Mouse (Mus musculus): ENCODE data around the gene Lrig3. TPM values are rescaled to one million over a fixed set of nuclear protein-coding genes. Genes with fewer than 3 reads are reported as not detected.
A peak's percentile ranks its signal among the peaks of the same experiment; 100 is the strongest.

Lrig3 gene
- polyA plus RNA-seq, 1 experiment: 2.7 TPM

DNA sequence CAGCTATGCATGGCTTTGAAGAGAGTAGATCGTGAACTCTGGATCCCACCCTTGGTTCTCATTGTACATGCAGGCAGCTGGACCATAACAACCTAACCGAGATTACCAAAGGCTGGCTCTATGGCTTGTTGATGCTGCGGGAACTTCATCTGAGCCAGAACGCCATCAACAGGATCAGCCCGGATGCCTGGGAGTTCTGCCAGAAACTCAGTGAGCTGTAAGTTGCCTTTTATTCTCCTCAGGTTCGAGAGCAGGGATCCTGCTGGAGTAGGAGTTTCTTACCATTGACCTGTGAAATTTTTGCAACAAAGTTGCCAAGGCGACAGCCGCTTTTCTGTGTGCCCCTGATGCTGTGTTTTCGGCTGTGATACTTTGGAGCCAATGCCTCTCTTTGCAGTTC is 31.0 kb downstream of the Lrig3 start:
- peak in 1 of 2 experiments; percentile 40 for DNase-seq (ENCODE audit: extremely low spot score in 1 of 2, low spot score in 1 of 2)

DNA sequence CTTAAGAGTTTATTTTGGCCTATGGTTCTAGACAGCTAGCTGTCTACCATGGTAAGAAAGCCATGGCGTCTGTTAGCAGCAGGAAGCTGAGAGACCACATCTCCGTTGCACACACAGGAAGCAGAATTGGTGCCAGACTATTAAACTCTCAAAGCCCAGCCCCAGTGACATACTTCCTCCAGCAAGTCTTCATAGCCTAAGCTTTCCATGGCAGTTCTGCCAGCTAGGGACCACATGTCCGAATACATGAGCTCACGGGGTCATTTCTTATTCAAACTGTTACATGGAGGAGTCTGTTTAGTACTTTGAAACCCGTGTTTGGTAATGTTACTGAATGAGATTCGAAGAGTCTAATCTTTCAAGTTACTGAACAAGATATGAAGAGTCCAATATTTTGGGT is 33.6 kb downstream of the Lrig3 start:
- DNase-seq (ENCODE audit: extremely low spot score in 1 of 2, low spot score in 1 of 2): no peak

DNA sequence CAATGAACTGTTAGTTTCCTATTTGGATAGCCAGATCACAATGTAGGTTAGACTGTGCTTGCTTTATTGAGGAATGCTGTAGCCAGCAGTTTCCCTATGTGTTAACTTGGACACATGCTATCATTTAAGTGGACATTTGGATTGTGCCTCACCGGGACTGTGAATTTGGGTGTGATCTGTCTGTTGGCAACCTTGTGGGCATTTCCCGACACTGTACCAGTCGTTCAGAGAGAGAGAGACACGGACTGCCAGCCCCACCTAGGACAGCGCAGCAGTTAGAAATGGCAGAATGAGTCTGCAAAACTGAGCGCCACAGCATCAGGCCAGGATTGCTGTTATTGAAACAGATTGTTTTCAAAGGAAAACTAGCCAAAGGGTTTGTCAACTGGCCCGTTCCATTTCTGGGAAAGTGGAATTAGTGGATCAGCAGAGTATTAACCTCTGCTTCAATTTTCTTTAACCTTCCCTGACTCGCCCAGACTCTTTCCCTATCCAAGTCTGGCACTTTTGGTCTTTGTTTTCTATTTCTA is 35.0 kb downstream of the Lrig3 start:
- DNase-seq (ENCODE audit: extremely low spot score in 1 of 2, low spot score in 1 of 2): no peak

DNA sequence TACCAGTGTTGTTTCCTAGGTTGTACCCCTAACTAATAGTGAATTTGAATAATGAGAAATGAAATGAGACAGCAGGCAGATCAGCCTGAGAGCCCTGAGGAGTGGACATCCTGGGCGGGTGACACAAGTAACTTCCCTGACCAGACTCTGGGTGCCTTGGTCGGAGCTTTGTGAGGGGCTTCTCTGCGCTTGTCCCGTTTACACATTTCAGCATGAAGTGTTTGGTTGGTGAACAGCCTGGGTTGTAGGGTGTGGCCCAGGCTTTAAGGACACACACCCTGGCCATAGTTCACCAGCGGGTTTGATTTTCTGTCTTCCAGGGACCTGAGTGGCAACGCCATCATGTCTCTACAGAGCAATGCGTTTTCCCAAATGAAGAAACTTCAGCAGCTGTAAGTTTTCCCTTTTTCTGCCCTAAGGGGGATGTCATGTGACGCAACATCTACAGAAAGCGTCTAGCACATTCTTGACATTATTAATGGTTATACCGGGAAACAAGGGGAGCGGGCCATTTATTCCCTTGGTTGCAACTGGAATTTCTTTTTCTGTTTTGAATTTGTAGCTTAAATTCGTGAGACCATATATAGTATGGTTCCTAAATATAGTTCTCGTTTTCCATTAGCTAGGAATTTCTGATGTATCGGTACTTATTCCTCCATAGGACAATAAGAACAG is 36.2 kb downstream of the Lrig3 start:
- DNase-seq (ENCODE audit: extremely low spot score in 1 of 2, low spot score in 1 of 2): no peak

DNA sequence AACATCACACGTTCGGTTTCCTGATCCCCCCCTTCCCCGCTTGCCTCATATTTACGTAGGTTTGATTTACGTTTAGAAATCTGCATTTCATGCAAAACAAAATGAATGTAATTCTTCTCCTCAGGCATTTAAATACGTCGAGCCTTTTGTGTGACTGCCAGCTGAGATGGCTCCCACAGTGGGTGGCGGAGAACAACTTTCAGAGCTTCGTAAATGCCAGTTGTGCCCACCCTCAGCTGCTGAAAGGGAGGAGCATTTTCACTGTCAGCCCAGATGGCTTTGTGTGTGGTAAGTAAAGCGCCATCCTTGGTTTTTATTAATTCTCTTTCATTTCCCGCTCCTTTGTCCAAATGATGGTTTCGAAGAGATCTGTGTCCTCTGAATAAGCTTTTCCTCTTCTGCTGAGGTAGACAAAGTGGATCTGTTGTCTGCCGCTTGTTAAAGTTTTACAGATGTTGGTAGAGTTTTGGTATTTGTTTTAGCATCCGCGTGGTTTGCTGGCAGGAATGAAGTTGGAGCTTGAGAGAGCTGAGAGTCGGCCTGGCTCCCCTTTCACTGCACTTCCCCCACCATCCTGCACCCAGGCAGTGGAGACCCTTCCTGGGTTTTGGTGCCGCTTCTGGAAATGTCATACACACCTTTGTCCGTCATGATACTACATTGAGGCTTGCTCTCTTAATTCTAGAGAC is 37.0 kb downstream of the Lrig3 start:
- peak; percentile 12 to 61 for DNase-seq (ENCODE audit: extremely low spot score in 1 of 2, low spot score in 1 of 2)

DNA sequence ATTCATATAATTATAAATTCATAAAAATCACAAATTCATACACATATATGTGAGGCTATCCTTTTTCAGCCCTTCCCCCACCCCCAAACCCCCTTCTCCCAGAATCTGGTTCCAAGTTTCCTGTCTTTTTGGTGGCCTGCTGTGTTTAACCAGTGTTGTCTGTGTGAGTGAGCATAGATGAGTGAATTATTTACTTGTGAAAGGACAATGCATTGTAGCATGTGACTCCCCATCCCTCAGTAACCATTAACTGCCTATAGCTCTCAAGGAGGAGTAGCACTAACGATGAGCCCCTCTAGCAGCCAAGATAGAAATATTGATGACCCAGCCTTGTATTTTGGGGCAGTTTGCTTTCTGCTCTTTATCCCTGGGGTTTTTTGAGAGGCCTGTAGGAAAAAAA is 37.9 kb downstream of the Lrig3 start:
- DNase-seq (ENCODE audit: extremely low spot score in 1 of 2, low spot score in 1 of 2): no peak

DNA sequence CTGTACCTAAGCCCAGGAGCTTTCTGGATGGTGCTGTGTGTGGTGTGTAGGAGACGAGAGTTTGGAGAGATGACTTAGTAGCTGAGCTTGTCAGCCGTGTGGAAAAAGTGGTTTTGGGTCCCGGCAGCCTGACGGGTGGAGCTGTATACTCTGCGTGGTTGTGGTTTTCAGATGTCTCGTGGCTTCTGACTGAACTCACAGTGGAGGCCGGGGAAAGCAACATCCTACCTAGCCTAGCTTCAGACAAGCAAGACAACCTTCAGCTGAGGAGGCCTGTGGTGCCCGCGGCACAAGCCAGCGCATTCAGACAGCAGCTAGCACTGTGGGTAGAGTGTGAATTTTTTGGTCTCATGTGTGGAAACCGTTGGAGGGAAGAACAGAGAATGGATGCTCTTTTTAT is 47.7 kb downstream of the Lrig3 start:
- DNase-seq (ENCODE audit: extremely low spot score in 1 of 2, low spot score in 1 of 2): peak in 1 of 2 experiments; percentile 43

DNA sequence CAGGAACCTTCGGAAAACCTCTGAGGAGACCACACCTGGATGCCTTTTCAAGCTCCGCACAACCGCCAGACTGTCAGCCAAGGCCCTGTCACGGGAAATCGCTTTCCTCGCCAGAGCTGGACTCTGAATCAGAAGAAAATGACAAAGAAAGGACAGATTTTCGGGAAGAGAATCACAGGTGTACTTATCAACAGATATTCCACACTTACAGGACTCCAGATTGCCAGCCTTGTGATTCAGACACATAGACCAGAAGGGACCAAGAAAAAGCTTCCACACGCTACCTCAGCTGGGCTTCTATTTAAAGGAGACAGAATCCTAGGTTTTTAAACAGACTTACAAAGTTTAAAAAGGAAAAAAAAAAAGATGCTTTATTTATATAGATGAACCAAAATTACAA is 48.7 kb downstream of the Lrig3 start:
- no peak for DNase-seq (ENCODE audit: extremely low spot score in 1 of 2, low spot score in 1 of 2)

DNA sequence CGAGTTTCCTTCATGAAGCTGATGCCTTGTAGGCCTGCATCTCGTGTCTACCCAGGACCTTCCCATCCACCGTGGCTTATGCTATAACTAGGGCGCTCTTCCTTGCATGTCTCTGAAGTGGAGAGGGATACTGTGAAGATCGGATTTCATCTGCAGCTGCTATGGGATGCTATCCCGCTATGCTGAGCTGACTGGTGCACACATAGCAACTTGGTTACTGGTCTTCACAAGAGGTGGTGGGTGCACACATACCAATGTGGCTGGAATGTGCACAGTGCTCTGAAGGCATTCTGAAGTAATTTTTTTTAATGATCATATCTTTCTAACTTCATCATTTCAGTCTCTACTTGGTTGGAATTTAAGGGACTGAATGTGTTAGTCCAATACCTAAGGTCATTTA is 49.7 kb downstream of the Lrig3 start:
- DNase-seq (ENCODE audit: extremely low spot score in 1 of 2, low spot score in 1 of 2): no peak

DNA sequence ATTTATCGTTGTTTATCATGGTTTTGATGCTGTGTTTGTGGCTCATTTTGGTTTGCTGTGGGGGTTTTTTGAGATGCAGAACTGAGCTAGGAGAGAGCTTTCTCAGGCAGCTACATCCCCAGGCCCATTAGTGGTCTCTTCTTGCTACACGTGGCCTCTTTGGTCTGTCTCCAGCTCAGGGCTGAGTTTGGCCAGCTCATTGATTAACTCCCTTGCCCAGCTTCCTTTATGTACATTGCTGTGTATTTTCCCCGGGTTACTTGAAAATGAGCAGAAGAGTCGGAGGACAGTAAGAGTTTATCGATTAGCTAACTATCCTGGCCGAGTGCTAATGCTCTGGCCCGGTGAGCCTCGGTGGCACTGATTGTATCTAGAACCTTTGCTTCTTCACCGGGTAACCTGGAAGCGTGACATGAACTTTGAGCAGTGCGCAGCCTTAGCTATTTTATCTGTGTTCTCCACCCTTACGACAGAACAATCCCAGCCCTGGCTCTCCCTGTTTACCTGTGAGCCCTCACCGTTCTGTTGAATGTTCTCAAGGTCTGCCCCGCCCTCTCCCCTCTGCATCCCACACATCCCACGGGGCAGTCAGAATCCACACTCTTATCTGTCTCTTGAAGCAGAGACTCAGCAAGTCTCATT is 53.5 kb downstream of the Lrig3 start:
- no peak for DNase-seq (ENCODE audit: extremely low spot score in 1 of 2, low spot score in 1 of 2)

DNA sequence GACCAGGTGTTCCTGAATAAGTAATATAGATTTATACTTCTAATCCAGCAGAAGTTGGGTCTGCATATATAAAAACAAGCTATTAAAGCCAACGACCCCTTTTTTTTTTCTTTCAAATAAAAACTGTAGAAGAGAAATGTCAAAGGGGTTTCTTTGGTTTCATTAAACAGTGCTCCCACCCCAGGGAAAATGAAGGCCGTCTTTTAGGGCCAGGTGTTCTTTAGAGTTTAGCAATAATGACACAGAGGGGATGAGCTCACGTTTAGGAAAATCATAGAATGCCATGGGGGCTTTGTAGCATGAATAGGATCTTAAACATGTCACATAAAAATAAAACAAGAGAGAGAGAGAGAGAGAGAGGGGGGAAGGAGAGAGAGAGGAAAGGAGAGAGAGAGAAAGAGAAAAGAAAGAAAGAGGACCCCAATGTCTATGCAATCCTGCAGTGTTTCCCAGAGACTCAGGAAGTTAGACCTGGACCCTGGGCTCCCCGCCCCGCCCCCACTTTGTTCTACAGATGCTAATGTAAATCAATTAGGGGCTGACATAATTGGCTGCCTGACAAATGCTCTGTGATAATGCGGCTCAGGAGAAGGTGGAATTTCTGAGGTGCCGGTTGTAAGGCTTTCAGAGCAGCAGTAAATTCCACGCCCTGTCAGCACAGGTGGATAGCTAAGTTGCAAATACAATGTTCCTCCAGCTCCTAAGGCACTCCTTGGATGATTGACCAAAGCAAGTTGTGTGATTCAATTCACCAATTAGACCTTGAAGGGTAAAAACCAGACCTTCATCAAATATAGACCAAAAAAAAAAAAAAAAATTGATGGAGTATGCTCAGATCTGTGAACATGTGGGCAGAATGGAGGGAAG is 62.8 kb downstream of the Lrig3 start:
- no peak for DNase-seq (ENCODE audit: extremely low spot score in 1 of 2, low spot score in 1 of 2)

DNA sequence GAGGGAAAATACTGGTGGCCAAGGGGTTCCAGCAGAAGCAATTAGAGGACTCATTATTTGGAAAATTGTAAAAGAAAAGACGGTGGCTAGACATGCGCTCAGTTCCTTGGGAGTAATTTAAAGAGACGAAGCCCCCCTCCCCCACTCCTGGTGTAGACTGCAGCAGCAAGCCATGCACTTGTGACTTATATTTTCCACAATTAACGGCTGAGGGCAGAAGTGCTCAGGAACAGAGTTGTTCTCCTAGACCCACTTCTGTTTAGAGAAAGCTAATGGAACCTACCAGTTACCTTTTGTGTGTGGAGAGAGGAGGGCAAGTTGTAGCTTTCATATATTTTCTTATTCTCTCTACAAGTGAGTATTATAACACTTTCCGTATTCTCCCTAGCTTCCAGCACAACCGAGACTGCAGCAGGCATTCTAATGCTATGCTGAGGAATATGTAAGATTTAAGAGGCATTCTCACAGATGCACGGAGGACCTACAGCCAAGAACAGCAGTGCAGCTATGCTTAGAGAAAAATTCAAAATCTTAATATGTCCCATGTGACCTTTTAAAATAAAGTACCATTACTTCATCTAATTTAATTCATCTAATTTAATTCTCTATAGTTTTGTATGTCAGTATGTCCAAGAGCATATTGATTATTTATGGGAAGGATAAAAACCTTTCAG is 63.6 kb downstream of the Lrig3 start:
- no peak for DNase-seq (ENCODE audit: extremely low spot score in 1 of 2, low spot score in 1 of 2)

DNA sequence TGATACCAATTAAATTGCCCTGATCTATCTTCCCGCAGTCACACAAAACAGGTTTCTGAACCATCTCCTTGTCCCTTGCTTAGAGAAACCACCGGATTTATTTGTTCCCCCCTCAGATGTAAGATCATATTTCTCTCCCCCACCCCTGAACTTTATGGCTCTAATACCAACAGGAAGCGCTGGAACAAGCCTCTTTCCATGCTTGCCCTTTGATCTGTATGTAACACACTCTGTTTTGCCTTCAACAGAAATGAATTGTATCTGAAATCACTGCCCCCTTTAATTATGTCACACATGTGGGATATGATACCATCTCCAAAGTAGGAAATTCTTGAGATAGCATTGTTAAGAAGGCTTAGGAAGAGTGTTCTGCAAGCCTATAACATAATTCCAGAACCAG is 90.9 kb downstream of the Lrig3 start:
- DNase-seq (ENCODE audit: extremely low spot score in 1 of 2, low spot score in 1 of 2): no peak

DNA sequence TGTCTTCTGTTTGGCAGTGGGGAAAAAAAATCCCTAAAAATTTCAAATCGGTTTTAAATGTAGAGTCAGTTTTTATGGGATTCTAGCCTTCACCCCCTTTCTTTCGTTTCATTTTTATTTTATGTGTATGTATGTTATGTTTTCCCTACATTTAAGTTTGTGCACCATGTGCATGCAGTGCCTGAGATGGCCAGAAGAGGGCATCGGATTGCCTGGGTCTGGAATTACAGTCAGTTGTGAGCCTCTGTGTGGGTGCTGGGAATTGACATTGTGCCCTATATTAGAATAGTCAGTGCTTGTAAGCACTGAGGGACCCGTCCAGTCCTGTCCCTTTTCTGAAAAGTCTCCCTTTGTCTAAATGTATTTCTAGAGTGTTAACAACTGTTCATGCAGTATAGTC is 96.8 kb downstream of the Lrig3 start:
- DNase-seq (ENCODE audit: extremely low spot score in 1 of 2, low spot score in 1 of 2): no peak

Measured in frontal cortex, adult 2 months (tissue).